Mouse (Mus musculus): ENCODE measurements around the gene Tyrp1. TPM values are rescaled to one million over a fixed set of nuclear protein-coding genes. Genes with fewer than 3 reads are reported as not detected.
A peak's percentile ranks its signal among the peaks of the same experiment; 100 is the strongest.

Gene Tyrp1
- polyA plus RNA-seq, 1 experiment from 2014 or later, result 0.55 TPM

DNA sequence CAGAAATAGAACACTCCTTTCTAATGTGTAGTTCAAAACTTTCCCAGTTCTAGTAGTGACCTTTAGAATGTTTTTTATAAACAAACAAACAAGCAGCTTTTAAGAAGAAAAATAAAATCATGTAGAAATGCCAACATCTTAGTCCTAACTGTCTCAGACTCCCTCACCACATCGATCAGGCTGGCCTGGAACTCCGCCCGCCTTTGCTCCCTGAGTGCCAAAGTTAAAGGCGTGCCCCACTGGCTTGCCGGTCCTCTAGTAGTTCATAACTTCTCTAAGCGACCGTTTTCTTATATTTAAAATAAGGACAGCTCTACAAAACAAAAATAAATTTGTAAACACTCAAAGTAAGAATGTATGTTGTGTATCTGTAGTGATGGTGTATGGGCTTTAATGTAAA is 30.0 kb downstream of the Tyrp1 start:
- Histone ChIP-seq H3K4me2 (no peak overlapping the region), H3K9ac (replicated peaks) (no peak overlapping the region), H3K27me3 (replicated peaks) (no peaks in the 10 kb centered on the region), H3K27ac (replicated peaks) (no peak overlapping the region), H3K36me3 (no peaks in the 10 kb centered on the region), H3K4me3 (replicated peaks) (no peak overlapping the region), H3K9me3 (replicated peaks) (no peaks in the 10 kb centered on the region), H3K4me1 (peaks cover 8% of the 10 kb centered on the region)
- ATAC-seq (ENCODE audit: low FRiP score), result no peak
- 70% methylated on average over 7 of the region's 7 CpGs for whole genome bisulfite sequencing

DNA sequence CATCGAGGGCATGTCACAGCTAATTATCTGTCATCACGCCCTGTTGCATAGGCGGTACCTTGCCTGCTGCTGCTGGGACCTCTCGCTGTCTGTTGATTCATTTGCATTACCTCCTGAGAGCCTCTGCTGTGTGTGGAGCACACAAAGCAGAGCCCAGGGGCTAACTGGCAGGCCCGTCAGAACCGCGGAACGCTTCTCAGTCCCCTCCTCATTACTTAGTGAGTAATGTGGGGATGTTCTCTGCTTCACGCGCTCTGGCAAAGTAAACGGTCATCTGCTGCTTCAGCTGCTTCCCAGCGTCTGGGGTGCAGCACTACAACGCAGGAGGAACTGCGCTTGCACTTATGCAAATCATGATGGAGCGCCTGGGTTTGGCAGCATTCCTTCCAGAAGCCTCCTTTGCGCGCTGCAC is 30.6 kb downstream of the Tyrp1 start:
- no peaks in the 10 kb centered on the region for H3K27me3 ChIP-seq (replicated peaks)
- WGBS, result 1% methylated on average over 17 of the region's 17 CpGs
- ATAC-seq (ENCODE audit: low FRiP score), result peak; percentile 60

DNA sequence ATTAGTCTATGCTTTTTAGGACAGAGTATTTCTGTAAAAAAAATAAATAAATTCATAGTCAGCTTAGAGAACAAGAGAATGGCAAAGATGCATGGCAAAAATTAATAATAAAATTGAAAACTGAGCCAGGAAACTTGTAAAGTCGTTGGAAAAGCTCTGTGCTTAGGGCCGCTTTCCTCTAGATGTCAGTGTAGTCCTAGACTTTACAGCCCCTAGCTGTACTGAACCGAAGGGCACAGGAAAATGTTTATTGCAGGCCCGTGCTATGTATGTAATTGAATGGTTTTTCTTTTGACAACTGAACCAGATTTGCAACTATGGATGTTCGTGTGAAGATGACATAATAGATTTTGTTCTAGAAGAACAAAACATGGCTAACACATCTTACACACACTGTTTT is 32.1 kb downstream of the Tyrp1 start:
- H3K27ac ChIP-seq (replicated peaks), result no peak overlapping the region
- H3K4me2 ChIP-seq, result no peak overlapping the region
- H3K27me3 ChIP-seq (replicated peaks), result no peaks in the 10 kb centered on the region
- no peaks in the 10 kb centered on the region for H3K36me3 ChIP-seq
- H3K9me3 ChIP-seq (replicated peaks), result no peaks in the 10 kb centered on the region
- 18% methylated on average over 5 of the region's 5 CpGs for WGBS
- no peak overlapping the region for H3K9ac ChIP-seq (replicated peaks)
- H3K4me1 ChIP-seq, result peaks cover 8% of the 10 kb centered on the region
- ATAC-seq (ENCODE audit: low FRiP score), result peak; percentile 84
- no peak overlapping the region for H3K4me3 ChIP-seq (replicated peaks)

More for the DNA sequence above, 30.6 kb downstream of the Tyrp1 start:
- Histone ChIP-seq H3K27ac (replicated peaks) (no peak overlapping the region), H3K9ac (replicated peaks) (peak overlapping the region; percentile 49), H3K4me1 (peaks cover 8% of the 10 kb centered on the region), H3K36me3 (no peaks in the 10 kb centered on the region), H3K4me3 (replicated peaks) (peak overlapping the region; percentile 36), H3K4me2 (peak overlapping the region; percentile 67), H3K9me3 (replicated peaks) (no peaks in the 10 kb centered on the region)

DNA sequence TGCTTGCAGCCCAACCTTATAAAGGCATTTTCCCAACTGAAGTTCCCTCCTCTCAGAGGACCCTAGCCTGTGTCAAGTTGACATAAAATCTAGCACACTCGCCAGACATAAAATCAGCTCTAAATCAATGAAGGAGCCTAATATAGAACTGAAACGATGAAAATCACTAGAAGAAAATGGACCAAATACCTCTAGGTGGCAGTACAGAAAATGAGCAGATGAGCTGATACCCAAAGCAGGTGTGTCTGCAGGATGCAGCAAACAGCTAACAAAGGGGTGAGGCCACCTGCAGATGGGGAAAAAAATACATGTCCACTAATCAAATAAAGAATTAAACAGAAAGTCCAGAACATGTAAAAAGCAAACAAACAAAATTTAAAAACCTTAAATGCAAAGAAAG is 35.7 kb downstream of the Tyrp1 start:
- no peak overlapping the region for H3K9ac ChIP-seq (replicated peaks)
- H3K9me3 ChIP-seq (replicated peaks), result no peaks in the 10 kb centered on the region
- no peaks in the 10 kb centered on the region for H3K36me3 ChIP-seq
- ATAC-seq (ENCODE audit: low FRiP score), result no peak
- peaks cover 3% of the 10 kb centered on the region for H3K4me1 ChIP-seq
- H3K4me2 ChIP-seq, result no peak overlapping the region
- 54% methylated on average over 2 of the region's 2 CpGs for WGBS
- H3K27me3 ChIP-seq (replicated peaks), result no peaks in the 10 kb centered on the region
- H3K4me3 ChIP-seq (replicated peaks), result no peak overlapping the region
- no peak overlapping the region for H3K27ac ChIP-seq (replicated peaks)

DNA sequence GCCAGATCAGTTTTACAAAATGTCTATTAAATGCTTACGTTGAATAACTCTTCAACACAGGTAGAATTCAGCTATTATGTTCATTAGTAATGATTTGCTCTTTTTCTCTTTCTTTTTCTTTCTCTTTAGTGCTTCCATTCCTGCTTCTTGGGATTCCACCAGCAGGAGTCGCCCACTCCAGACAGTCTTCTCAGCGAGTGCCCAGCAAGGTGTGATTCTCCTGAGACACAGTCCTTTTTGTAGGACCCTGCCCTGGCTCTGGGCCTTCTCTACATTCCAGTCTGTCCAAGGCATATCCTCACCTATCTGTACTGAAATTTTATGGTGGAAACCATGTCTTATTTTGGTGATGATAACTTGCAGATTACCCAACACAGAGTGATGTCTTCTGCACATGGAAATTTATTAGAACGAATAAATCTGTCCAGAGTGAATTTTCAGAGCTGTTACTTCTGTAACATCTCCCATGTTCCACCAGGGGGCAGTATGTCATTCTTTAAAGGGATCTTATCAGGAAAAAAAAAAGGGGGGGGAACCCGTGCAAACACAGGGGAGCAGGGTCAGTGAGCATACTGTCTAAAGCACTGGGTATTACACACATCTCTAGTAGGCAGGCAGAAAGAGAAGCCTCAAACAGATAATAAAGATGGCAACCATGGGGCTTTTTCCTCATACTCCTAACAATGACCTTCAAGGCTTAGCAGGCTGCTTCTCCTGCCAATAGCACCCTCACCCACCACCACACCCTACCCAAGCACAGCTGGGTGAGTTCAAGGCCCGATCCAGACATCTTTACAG is 39.1 kb downstream of the Tyrp1 start:
- no peak overlapping the region for H3K27ac ChIP-seq (replicated peaks)
- no peaks in the 10 kb centered on the region for H3K9me3 ChIP-seq (replicated peaks)
- H3K4me1 ChIP-seq, result no peaks in the 10 kb centered on the region
- H3K36me3 ChIP-seq, result no peaks in the 10 kb centered on the region
- no peak for ATAC-seq (ENCODE audit: low FRiP score)
- H3K27me3 ChIP-seq (replicated peaks), result no peaks in the 10 kb centered on the region
- H3K9ac ChIP-seq (replicated peaks), result no peak overlapping the region
- 37% methylated on average over 6 of the region's 6 CpGs for WGBS
- no peak overlapping the region for H3K4me3 ChIP-seq (replicated peaks)
- no peak overlapping the region for H3K4me2 ChIP-seq

DNA sequence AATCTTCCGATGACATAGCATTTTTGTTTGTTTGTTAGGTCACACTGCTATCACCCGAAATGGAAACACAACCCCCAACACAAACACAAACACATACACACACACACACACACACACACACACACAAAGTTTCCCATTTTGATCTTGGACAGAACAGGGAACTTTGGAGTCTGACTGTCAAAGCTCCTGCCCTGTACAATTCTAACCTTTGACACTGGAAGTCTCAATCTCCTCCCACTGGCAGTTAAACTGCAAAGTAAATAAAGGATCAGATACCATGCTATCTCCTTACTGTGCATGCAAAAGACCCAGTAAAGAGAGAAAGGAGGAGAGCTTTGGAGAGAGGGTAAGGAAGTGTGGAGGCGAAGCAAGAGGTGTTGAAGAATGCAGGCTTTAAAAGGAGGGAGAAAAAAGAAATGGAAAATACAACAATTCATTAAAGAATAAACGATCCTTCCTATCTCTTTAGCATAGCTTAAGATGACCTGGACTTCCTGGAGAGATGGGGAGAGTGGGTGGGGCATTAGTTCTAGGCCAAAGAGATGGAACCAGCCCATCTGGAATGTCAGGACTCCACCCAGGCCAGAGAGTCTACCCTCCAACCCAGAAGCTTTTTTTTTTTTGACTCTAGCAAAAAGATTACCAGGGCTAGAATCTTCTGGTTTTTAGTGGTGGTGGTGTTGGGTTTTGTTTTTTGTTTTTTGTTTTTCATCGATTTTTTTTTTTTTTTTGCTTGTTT is 40.4 kb downstream of the Tyrp1 start:
- H3K4me3 ChIP-seq (replicated peaks), result no peak overlapping the region
- H3K36me3 ChIP-seq, result no peaks in the 10 kb centered on the region
- WGBS, result 66% methylated on average over 5 of the region's 5 CpGs
- no peak overlapping the region for H3K27ac ChIP-seq (replicated peaks)
- H3K27me3 ChIP-seq (replicated peaks), result no peaks in the 10 kb centered on the region
- ATAC-seq (ENCODE audit: low FRiP score), result no peak
- H3K9ac ChIP-seq (replicated peaks), result no peak overlapping the region
- H3K9me3 ChIP-seq (replicated peaks), result no peaks in the 10 kb centered on the region
- H3K4me2 ChIP-seq, result no peak overlapping the region
- H3K4me1 ChIP-seq, result no peaks in the 10 kb centered on the region

DNA sequence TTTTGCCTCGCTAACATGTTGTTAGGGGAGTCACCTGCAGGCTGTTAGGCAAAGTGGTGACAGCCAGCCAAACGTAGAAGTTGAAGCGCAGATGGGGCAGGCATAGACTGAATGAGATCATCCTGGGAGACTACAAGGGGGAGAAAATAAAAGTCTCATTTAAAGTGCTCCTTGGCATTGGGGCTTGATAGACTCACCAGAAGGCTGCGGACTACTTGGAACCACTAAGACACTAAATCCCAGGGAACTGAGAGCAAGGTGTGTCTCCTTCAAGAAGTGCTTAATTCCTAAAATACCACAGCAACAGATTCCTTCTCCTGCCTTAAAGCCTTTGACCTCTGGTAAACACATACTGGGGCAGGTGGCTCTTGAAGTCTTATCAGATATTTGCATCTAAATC is 41.1 kb downstream of the Tyrp1 start:
- H3K27me3 ChIP-seq (replicated peaks), result no peaks in the 10 kb centered on the region
- 67% methylated on average over 4 of the region's 4 CpGs for WGBS
- H3K4me1 ChIP-seq, result no peaks in the 10 kb centered on the region
- H3K9ac ChIP-seq (replicated peaks), result no peak overlapping the region
- no peak overlapping the region for H3K4me3 ChIP-seq (replicated peaks)
- no peak overlapping the region for H3K27ac ChIP-seq (replicated peaks)
- ATAC-seq (ENCODE audit: low FRiP score), result no peak
- no peaks in the 10 kb centered on the region for H3K36me3 ChIP-seq
- no peaks in the 10 kb centered on the region for H3K9me3 ChIP-seq (replicated peaks)
- H3K4me2 ChIP-seq, result no peak overlapping the region

DNA sequence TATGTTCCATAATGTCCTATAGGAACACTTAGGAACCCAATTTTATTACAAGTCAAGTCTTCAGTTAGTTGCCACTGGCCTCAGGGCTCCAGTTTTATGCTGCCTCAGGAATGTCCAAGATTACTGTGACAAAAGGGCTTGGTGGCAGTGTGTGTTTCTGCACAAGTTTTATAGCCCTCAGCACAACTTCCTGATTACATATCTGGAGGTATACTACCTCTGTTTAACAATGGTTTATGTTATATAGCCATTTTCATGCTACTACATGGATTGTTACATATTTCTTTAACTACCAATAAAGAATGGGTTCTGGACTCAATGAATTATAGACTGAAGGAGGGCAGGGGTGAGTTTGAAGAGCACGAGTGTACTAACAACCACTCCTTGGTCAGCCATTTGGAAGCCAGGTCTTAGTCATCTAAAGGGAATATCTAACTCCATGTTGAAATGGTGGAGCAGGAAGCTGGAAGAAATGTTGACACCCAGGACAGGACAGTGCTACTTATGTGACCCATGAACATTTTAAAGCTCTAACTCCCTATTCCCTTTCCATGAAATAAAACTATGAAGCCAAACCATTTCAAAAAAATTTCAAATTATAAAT is 48.2 kb downstream of the Tyrp1 start:
- Histone ChIP-seq H3K27ac (replicated peaks) (no peak overlapping the region), H3K27me3 (replicated peaks) (no peaks in the 10 kb centered on the region), H3K4me2 (no peak overlapping the region), H3K4me3 (replicated peaks) (no peak overlapping the region), H3K4me1 (no peaks in the 10 kb centered on the region), H3K9me3 (replicated peaks) (no peaks in the 10 kb centered on the region), H3K9ac (replicated peaks) (no peak overlapping the region), H3K36me3 (no peaks in the 10 kb centered on the region)
- 88% methylated on average over 1 of the region's 1 CpGs for WGBS
- no peak for ATAC-seq (ENCODE audit: low FRiP score)

DNA sequence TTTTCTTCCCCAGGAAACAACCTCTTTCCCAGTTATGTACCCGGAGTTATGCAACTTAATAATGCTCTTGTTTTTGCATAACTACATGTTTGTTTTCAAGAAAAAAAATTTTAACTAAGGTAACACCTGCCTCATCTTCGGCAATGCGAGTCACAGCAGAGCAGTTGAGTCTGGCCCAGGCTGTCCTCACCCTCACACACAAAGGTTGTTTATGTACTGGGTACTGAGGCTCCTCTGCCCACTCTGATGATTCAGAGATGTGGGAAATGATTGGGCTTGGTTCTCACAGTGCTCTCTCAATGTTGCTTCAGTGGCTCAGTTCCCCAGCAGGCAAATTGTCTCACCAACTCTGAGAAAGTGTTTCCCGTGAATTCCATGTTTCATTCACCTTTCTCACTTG is 52.7 kb downstream of the Tyrp1 start:
- WGBS, result 89% methylated on average over 4 of the region's 4 CpGs
- ATAC-seq (ENCODE audit: low FRiP score), result no peak

DNA sequence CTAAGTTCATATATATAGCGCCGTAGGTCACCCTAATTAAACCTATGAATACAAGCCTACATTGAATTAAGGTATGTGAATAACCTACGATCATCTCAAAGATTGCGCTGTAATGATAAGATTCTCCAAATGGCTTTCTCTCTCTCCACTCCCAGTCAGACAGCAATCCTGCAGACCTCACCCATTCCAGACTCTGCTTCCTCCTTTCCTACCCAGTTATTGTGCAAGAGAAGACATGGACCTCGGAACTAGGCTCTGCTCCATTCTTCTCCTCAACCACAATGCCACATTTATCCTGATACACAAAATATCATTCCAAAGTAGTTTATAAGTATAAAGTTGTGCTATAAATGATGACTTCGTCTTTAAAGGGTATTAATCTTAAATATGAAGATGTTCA is 57.1 kb downstream of the Tyrp1 start:
- H3K4me2 ChIP-seq, result no peak overlapping the region
- 96% methylated on average over 6 of the region's 6 CpGs for WGBS

More for the DNA sequence above, 52.7 kb downstream of the Tyrp1 start:
- no peak overlapping the region for H3K4me3 ChIP-seq (replicated peaks)
- no peaks in the 10 kb centered on the region for H3K9me3 ChIP-seq (replicated peaks)
- no peaks in the 10 kb centered on the region for H3K27me3 ChIP-seq (replicated peaks)
- no peak overlapping the region for H3K27ac ChIP-seq (replicated peaks)
- H3K4me1 ChIP-seq, result no peaks in the 10 kb centered on the region
- H3K4me2 ChIP-seq, result no peak overlapping the region
- H3K9ac ChIP-seq (replicated peaks), result no peak overlapping the region
- no peaks in the 10 kb centered on the region for H3K36me3 ChIP-seq

DNA sequence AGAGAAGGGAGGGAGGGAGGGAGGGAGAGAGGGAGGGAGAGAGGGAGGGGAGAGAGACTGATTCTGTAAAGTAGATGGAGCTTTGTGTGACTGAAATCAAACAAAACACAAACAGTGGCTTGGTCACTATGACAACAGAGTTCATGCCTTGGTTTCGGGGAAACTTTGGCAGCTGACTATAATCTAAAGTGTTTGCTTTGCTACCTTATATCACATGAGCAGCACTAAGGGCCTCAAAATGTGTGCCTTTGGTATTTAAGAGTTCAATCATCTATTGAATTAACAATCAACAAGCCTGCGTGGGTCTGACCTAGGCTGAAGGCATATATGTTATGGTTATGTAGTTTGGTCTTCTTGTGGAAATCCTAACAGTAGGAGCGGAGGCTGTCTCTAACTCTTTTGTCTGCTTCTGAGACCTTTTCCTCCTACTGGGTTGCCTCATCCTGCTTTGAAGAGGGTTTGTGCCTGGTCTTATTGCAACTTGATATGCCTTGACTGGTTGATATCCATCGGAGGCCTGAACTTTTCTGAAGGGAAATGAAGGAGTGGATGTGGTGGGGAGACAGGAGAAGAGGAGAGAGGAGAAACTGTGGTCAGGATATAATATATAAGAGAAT is 61.5 kb downstream of the Tyrp1 start:
- H3K9me3 ChIP-seq (replicated peaks), result no peaks in the 10 kb centered on the region
- H3K4me3 ChIP-seq (replicated peaks), result no peak overlapping the region
- no peaks in the 10 kb centered on the region for H3K27me3 ChIP-seq (replicated peaks)
- no peaks in the 10 kb centered on the region for H3K36me3 ChIP-seq
- no peak overlapping the region for H3K9ac ChIP-seq (replicated peaks)
- WGBS, result 71% methylated on average over 4 of the region's 4 CpGs
- ATAC-seq (ENCODE audit: low FRiP score), result no peak
- H3K4me2 ChIP-seq, result no peak overlapping the region
- no peaks in the 10 kb centered on the region for H3K4me1 ChIP-seq
- no peak overlapping the region for H3K27ac ChIP-seq (replicated peaks)

More for the DNA sequence above, 57.1 kb downstream of the Tyrp1 start:
- Histone ChIP-seq H3K27ac (replicated peaks) (no peak overlapping the region), H3K36me3 (no peaks in the 10 kb centered on the region), H3K4me1 (no peaks in the 10 kb centered on the region), H3K9ac (replicated peaks) (no peak overlapping the region), H3K9me3 (replicated peaks) (no peaks in the 10 kb centered on the region), H3K4me3 (replicated peaks) (no peak overlapping the region), H3K27me3 (replicated peaks) (no peaks in the 10 kb centered on the region)
- no peak for ATAC-seq (ENCODE audit: low FRiP score)

All from neural tube, embryonic 15.5 days (tissue).